Mouse (Mus musculus): ENCODE measurements around the gene Yipf4. TPM values are rescaled to one million over a fixed set of nuclear protein-coding genes. Genes with fewer than 3 reads are reported as not detected.
"Not testable (repeated sequence)": the region's sequence is repeated elsewhere in the genome, so short reads cannot be mapped to it uniquely, and the experiment has no call there.

Yipf4 gene
- polyA plus RNA-seq, 1 experiment from 2014 or later = 61.3 TPM

DNA sequence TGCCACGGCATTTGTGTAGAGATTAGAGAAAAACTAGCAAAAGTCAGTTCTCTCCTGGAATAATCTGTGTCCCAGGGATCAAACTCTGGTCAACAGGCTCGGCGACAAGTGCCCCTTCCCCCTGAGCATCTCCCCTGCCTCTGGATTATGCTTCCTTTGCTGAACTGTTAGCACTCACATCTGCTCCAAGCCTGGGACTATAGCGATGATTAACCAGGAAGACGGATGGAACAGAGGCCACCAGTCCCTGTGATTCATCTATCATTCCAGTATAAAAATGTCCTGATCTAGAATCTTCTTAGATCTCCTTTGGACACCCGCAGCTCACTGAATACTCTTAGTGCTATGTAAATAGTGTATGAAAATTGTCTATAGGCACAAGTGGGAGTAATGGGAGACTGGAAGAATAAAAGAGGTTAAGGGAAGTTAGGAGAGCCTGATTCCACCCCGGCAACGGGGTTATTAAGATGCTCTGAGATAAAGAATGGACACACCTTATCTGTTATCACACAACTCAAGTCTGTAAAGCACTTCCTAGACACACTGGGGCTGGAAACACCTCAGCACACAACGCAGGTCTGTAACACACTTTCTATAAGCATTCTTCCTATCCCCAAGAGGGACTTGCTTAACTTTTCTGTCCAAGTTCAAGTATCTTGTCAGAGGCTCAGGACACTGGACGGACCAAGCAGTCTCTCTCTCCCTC lies 31.2 kb upstream of the Yipf4 start:
- H3K4me3 ChIP-seq (ENCODE audit: low read depth, low read length) = no peak overlapping the region
- no peaks in the 10 kb centered on the region for H3K27me3 ChIP-seq (ENCODE audit: insufficient read depth, low read length)
- ATAC-seq (ENCODE audit: insufficient read depth) = no peak
- no peak for DNase-seq
- H3K36me3 ChIP-seq (ENCODE audit: insufficient read depth) = no peaks in the 10 kb centered on the region
- no peak overlapping the region for H3K27ac ChIP-seq (ENCODE audit: low read depth)
- H3K4me1 ChIP-seq (ENCODE audit: insufficient read depth) = no peaks in the 10 kb centered on the region
- H3K9me3 ChIP-seq (ENCODE audit: low read depth, low read length) = no peaks in the 10 kb centered on the region
- no peak overlapping the region for H3K9ac ChIP-seq
- no peak for TF ChIP-seq CTCF (IDR thresholded peaks at IDR 0.05; ENCODE audit: low read depth)
- no peak overlapping the region for H3K4me2 ChIP-seq
- 51% methylated on average over 10 of the region's 10 CpGs for WGBS

DNA sequence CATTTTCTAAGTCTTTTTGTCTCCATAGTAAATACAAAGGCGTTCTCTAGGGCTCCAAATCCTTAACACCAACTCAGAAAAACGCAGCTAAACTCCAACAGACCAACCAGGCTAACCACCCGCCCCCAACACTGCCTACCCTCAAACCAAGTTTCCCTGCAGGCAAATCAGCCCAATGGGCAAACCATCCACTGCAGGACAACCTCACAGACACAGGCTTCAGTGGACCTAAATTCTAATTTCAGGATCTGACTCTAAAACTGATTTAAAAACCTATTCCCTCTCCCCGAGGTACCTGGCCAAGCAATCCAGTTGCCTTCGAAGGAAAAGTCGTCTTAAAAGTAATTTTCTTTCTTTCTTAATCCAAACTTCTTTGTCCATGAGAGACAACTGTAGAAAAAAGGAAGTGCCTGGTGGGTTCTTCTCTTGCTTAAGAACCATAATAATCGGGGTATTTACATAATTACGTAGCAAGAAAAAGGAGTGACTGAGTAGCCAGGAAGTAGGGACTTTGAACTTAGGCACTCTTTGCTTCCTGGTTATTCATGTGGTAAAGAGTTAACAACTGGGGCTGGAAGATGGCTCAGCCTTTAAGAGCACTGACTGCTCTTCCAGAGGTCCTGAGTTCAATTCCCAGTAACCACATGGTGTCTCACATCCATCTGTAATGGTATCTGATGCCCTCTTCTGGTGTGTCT lies 30.4 kb upstream of the Yipf4 start, which contains the start of gene Nlrc4:
Gene Nlrc4 (minus strand): TSS at position 432 of the 698 bp plus-strand sequence.
- no peak within 1 kb of the TSS for H3K4me2 ChIP-seq
- no peak within 1 kb of the TSS for H3K9ac ChIP-seq
- WGBS = 49% methylated on average over 8 of the region's 8 CpGs
- no peak within 1 kb of the TSS for H3K27ac ChIP-seq (ENCODE audit: low read depth)
- DNase-seq = no peak
- H3K4me3 ChIP-seq (ENCODE audit: low read depth, low read length) = no peak within 1 kb of the TSS
- H3K27me3 ChIP-seq (ENCODE audit: insufficient read depth, low read length) = no peaks in the 10 kb centered on the region
- H3K4me1 ChIP-seq (ENCODE audit: insufficient read depth) = no peaks in the 10 kb centered on the region
- H3K36me3 ChIP-seq (ENCODE audit: insufficient read depth) = no peaks in the 10 kb centered on the region
- ATAC-seq (ENCODE audit: insufficient read depth) = no peak
- H3K9me3 ChIP-seq (ENCODE audit: low read depth, low read length) = no peaks in the 10 kb centered on the region
- TF ChIP-seq CTCF (IDR thresholded peaks at IDR 0.05; ENCODE audit: low read depth) = no peak

DNA sequence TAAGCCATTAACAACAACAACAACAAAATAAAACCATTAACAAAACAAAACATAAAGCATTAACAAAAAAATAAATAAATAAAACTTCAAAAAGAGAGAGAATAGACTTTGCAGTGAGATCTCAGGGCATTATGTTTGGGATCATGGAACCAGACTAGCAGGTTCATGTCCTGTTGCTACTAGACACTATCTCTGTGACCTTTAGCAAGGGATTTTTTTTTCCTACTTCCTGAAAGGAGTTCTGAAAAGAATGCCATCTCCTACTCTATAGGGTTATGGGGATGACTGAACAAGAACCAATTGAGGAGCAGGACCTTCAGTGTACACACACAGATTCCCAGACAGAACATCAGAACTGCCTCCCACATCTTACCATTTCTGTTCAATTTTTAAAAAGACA lies 25.8 kb upstream of the Yipf4 start:
- Histone ChIP-seq H3K9me3 (ENCODE audit: low read depth, low read length) (no peaks in the 10 kb centered on the region), H3K4me3 (ENCODE audit: low read depth, low read length) (no peak overlapping the region), H3K4me1 (ENCODE audit: insufficient read depth) (no peaks in the 10 kb centered on the region), H3K27me3 (ENCODE audit: insufficient read depth, low read length) (no peaks in the 10 kb centered on the region), H3K4me2 (no peak overlapping the region), H3K36me3 (ENCODE audit: insufficient read depth) (no peaks in the 10 kb centered on the region), H3K9ac (no peak overlapping the region), H3K27ac (ENCODE audit: low read depth) (no peak overlapping the region)
- no peak for DNase-seq
- ATAC-seq (ENCODE audit: insufficient read depth) = no peak
- TF ChIP-seq CTCF (IDR thresholded peaks at IDR 0.05; ENCODE audit: low read depth) = no peak

DNA sequence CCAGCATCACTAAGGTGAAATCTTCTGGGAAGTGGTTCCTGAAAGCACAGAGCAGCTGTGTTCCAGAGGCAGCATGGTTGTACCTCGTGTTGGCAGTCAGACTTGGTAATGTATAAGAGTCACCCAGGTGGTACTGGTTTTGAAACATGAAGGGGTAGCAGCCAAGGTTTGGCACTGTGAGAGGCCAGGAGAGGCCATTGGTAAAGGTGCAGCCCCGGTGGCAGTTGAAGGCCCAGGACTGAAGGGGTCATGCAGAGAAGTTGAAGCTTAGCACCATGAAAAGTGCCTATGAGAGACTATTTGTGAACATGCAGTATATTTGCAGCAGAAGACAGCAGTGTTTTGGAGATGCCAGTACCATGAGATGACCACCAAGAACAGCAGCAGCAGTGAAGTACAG lies 21.3 kb upstream of the Yipf4 start:
- H3K9me3 ChIP-seq (ENCODE audit: low read depth, low read length); H3K4me2 ChIP-seq; H3K9ac ChIP-seq; ATAC-seq (ENCODE audit: insufficient read depth); H3K36me3 ChIP-seq (ENCODE audit: insufficient read depth); H3K27ac ChIP-seq (ENCODE audit: low read depth); DNase-seq; H3K27me3 ChIP-seq (ENCODE audit: insufficient read depth, low read length); H3K4me3 ChIP-seq (ENCODE audit: low read depth, low read length); H3K4me1 ChIP-seq (ENCODE audit: insufficient read depth): not testable (repeated sequence)
- WGBS = 80% methylated on average over 2 of the region's 2 CpGs

DNA sequence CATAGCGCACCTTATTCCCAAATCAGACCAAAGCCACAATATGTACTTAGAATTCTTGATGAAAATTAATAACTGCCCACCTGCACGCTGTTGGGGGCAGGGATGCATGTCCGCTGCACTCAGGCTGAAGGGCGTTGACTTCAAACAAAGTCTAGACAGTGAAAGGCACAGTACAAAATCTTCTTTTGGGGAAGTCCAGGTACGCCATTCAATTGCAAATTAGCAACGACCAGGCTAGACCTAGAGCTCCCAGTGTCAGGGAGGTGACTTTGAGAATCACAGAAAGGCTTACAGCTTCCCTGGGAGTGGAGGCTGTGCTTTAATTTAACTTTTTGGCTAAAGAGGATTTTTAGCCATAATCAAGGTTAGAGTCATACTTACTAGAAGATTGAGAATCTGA lies 19.2 kb upstream of the Yipf4 start:
- H3K4me1 ChIP-seq (ENCODE audit: insufficient read depth); H3K4me3 ChIP-seq (ENCODE audit: low read depth, low read length); H3K4me2 ChIP-seq; DNase-seq; H3K27me3 ChIP-seq (ENCODE audit: insufficient read depth, low read length); H3K27ac ChIP-seq (ENCODE audit: low read depth); H3K9ac ChIP-seq; H3K36me3 ChIP-seq (ENCODE audit: insufficient read depth); H3K9me3 ChIP-seq (ENCODE audit: low read depth, low read length); ATAC-seq (ENCODE audit: insufficient read depth): not testable (repeated sequence)
- WGBS = 78% methylated on average over 6 of the region's 6 CpGs

DNA sequence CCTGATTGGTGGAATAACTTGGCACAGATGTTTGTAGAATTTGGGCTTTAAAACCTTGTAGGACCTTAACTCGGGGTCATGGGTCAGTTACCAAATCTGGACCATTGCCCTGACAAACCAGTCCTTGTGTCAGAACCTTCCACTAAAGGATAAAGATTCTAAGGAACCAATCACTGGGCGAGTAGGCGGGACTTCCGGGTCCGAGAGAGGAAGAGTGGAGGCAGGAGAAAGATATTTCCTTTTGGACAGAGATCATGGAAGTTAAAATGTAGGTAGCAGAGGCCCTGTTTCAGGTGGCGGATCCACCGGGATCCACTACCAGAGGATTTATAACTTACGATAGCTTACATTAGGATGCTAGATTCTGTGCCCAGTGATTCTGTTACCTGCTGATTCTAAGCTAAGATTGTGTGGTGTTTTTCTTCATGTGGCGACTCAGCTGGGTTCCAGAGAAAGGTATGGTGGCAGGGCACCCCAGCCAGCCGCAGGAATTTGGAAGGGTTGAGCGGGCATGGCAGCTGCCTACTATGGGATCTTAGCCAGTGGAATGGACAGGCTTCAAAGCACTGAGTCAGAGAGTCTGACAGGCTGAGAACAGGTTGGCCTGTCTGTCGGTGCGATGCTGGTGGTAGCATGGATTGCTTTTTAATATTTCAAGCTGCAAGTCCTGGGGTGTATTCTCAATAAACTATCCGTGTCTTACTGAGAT lies 8.8 kb upstream of the Yipf4 start:
- ATAC-seq (ENCODE audit: insufficient read depth) (no peak), DNase-seq (no peak)
- Histone ChIP-seq H3K27ac (ENCODE audit: low read depth) (no peak overlapping the region), H3K36me3 (ENCODE audit: insufficient read depth) (no peaks in the 10 kb centered on the region), H3K4me3 (ENCODE audit: low read depth, low read length) (no peak overlapping the region), H3K4me1 (ENCODE audit: insufficient read depth) (no peaks in the 10 kb centered on the region), H3K9me3 (ENCODE audit: low read depth, low read length) (no peaks in the 10 kb centered on the region), H3K27me3 (ENCODE audit: insufficient read depth, low read length) (no peaks in the 10 kb centered on the region), H3K4me2 (no peak overlapping the region), H3K9ac (no peak overlapping the region)
- 84% methylated on average over 14 of the region's 14 CpGs for WGBS
- no peak for TF ChIP-seq CTCF (IDR thresholded peaks at IDR 0.05; ENCODE audit: low read depth)

DNA sequence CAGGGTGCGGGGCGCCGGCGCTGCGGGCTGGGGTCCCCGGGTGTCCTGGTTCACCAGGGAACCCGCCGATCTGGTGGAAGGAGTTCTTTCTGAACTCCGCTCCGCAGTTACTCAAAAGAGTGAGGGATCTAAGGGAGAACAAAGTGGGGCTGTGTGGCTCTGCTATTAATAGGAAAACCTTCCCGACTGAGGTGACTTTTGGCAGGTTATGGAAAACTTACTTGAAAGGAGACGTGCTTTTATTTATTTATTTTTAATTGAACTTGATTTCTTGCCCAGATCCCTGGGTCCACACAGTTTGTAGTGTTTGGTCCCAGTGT lies 568 bp downstream of the Yipf4 start:
- WGBS = 0% methylated on average over 12 of the region's 12 CpGs
- H3K9ac ChIP-seq = peak overlapping the region; percentile 87
- H3K9me3 ChIP-seq (ENCODE audit: low read depth, low read length) = no peaks in the 10 kb centered on the region
- ATAC-seq (ENCODE audit: insufficient read depth) = no peak
- H3K36me3 ChIP-seq (ENCODE audit: insufficient read depth) = peaks cover 23% of the 10 kb centered on the region
- DNase-seq = peak; percentile 28
- H3K4me2 ChIP-seq = peak overlapping the region; percentile 61
- peak overlapping the region; percentile 96 for H3K4me3 ChIP-seq (ENCODE audit: low read depth, low read length)
- H3K27me3 ChIP-seq (ENCODE audit: insufficient read depth, low read length) = no peaks in the 10 kb centered on the region
- no peak for TF ChIP-seq CTCF (IDR thresholded peaks at IDR 0.05; ENCODE audit: low read depth)
- H3K27ac ChIP-seq (ENCODE audit: low read depth) = peak overlapping the region; percentile 80
- H3K4me1 ChIP-seq (ENCODE audit: insufficient read depth) = no peaks in the 10 kb centered on the region

Data from lung, embryonic 14.5 days (tissue).